Mouse (Mus musculus): Measurements from ENCODE around the gene Dhdh.
"Not testable (repeated sequence)": the region's sequence is repeated elsewhere in the genome, so short reads cannot be mapped to it uniquely, and the experiment has no call there.

The Dhdh gene

GRCm38 (mm10) chr7:45488293-45489204, at the start of gene Dhdh:
Gene Dhdh (minus strand): TSS chr7:45488805.
- DNase-seq (ENCODE audit: low read depth): no peak

GRCm38 (mm10) chr7:45537602-45538001, 49.0 kb upstream of the Dhdh start:
- no peak for DNase-seq (ENCODE audit: low read depth)

- DNase-seq (ENCODE audit: low read depth): no peak
These were observed 47.1 kb upstream of the Dhdh start for GRCm38 (mm10) chr7:45535676-45536075.

GRCm38 (mm10) chr7:45530643-45531042, 42.0 kb upstream of the Dhdh start:
- no peak for DNase-seq (ENCODE audit: low read depth)

GRCm38 (mm10) chr7:45529461-45529860, 40.9 kb upstream of the Dhdh start:
- DNase-seq (ENCODE audit: low read depth): no peak

- DNase-seq (ENCODE audit: low read depth): not testable (repeated sequence)
These were observed 38.6 kb upstream of the Dhdh start for GRCm38 (mm10) chr7:45527169-45527568.

- peak; percentile 40 for DNase-seq (ENCODE audit: low read depth)
These were observed 38.0 kb upstream of the Dhdh start for GRCm38 (mm10) chr7:45526474-45527120.

GRCm38 (mm10) chr7:45525809-45526473, 37.3 kb upstream of the Dhdh start, which contains the start of the genes Ppp1r15a and Plekha4:
Gene Ppp1r15a (minus strand): TSS chr7:45526268.
Gene Plekha4 (plus strand): TSS chr7:45526330.
- DNase-seq (ENCODE audit: low read depth): peak; percentile 96

GRCm38 (mm10) chr7:45524841-45525621, 36.4 kb upstream of the Dhdh start:
- DNase-seq (ENCODE audit: low read depth): peak; percentile 92

GRCm38 (mm10) chr7:45523678-45524170, 35.1 kb upstream of the Dhdh start:
- DNase-seq (ENCODE audit: low read depth): no peak

GRCm38 (mm10) chr7:45522957-45523676, 34.5 kb upstream of the Dhdh start:
- no peak for DNase-seq (ENCODE audit: low read depth)

- no peak for DNase-seq (ENCODE audit: low read depth)
These were observed 33.7 kb upstream of the Dhdh start for GRCm38 (mm10) chr7:45522194-45522752.

GRCm38 (mm10) chr7:45521728-45522184, 33.2 kb upstream of the Dhdh start:
- DNase-seq (ENCODE audit: low read depth): peak; percentile 81

- no peak for DNase-seq (ENCODE audit: low read depth)
These were observed 32.0 kb upstream of the Dhdh start for GRCm38 (mm10) chr7:45520605-45521004.

GRCm38 (mm10) chr7:45519345-45520120, 30.9 kb upstream of the Dhdh start:
- no peak for DNase-seq (ENCODE audit: low read depth)

- no peak for DNase-seq (ENCODE audit: low read depth)
These were observed 30.0 kb upstream of the Dhdh start for GRCm38 (mm10) chr7:45518618-45519017.

GRCm38 (mm10) chr7:45516846-45517245, 28.2 kb upstream of the Dhdh start:
- DNase-seq (ENCODE audit: low read depth): not testable (repeated sequence)

GRCm38 (mm10) chr7:45515436-45515835, 26.8 kb upstream of the Dhdh start:
- peak; percentile 87 for DNase-seq (ENCODE audit: low read depth)

- DNase-seq (ENCODE audit: low read depth): no peak
These were observed 25.8 kb upstream of the Dhdh start for GRCm38 (mm10) chr7:45514411-45514810.
